In genomic region chr14:33369375-33369774, GRCm38 (mm10) we compare ENCODE assay signal across 22 mouse cellular contexts.
DNase-seq lines count a peak whose midpoint lies in the region; ATAC-seq lines count a peak whose summit lies in the region.
"Had no signal": no experiment of that assay in that cellular context is flagged by ENCODE, and none has a peak within 500 bp of the region (broad histone marks: within the 10 kb centered on the region; RNA-seq: fewer than 3 reads in every experiment).

No protein-coding gene starts in this region.

- no peak overlapping the region for H3K9ac ChIP-seq in forebrain, embryonic 11.5 days (ENCODE audit: low read length)
- H3K9ac ChIP-seq: forebrain, embryonic 12.5 days; forebrain, postnatal 0 days; hindbrain, embryonic 12.5 days; midbrain, embryonic 13.5 days; neural tube, embryonic 13.5 days; stomach, embryonic 15.5 days had no signal

- no peak overlapping the region for H3K4me3 ChIP-seq in forebrain, embryonic 11.5 days (ENCODE audit: low read depth, low read length)
- H3K4me3 ChIP-seq in forebrain, embryonic 10.5 days: no peak overlapping the region
- H3K4me3 ChIP-seq: forebrain, embryonic 12.5 days; hindbrain, embryonic 12.5 days; megakaryocyte, embryonic 14.5 days; midbrain, embryonic 13.5 days; neural tube, embryonic 13.5 days; stomach, embryonic 15.5 days had no signal

- no peaks in the 10 kb centered on the region for H3K4me1 ChIP-seq in forebrain, embryonic 11.5 days (replicated peaks; ENCODE audit: control insufficient read depth, insufficient read depth, low read length)
- H3K4me1 ChIP-seq in forebrain, embryonic 10.5 days: peaks cover 20% of the 10 kb centered on the region

- H3K4me2 ChIP-seq in forebrain, embryonic 11.5 days (ENCODE audit: low read depth, low read length, severe bottlenecking): no peak overlapping the region
- H3K4me2 ChIP-seq: forebrain, embryonic 12.5 days; midbrain, embryonic 13.5 days; neural tube, embryonic 13.5 days had no signal

- no peaks in the 10 kb centered on the region for H3K9me3 ChIP-seq in forebrain, embryonic 11.5 days (ENCODE audit: control insufficient read depth, low read length)
- H3K9me3 ChIP-seq in forebrain, embryonic 10.5 days: no peaks in the 10 kb centered on the region
- H3K9me3 ChIP-seq: embryonic facial prominence, embryonic 13.5 days; forebrain, embryonic 12.5 days; hindbrain, embryonic 12.5 days; megakaryocyte, embryonic 14.5 days; midbrain, embryonic 13.5 days; neural tube, embryonic 13.5 days; stomach, embryonic 15.5 days had no signal

- ATAC-seq in forebrain, embryonic 11.5 days (replicated peaks; ENCODE audit: low FRiP score): no peak
- ATAC-seq: forebrain, postnatal 0 days; hindbrain, postnatal 0 days; intestine, postnatal 0 days had no signal

- peak; percentile 38 for DNase-seq in forebrain, embryonic 11.5 days (ENCODE audit: low spot score)
- DNase-seq in forebrain, embryonic 10.5 days (ENCODE audit: extremely low spot score, low spot score): no peak
- DNase-seq in right cerebral cortex, postnatal 4 days: peak; percentile 3
- no peak for DNase-seq in right cerebral cortex, adult 18-20 months
- DNase-seq in cerebellum, postnatal 25 days: peak; percentile 53 to 60
- no peak for DNase-seq in adrenal gland, adult 18-20 months (ENCODE audit: low spot score in 2 of 2)
- DNase-seq in adrenal gland, postnatal 36 days: no peak
- DNase-seq: adrenal gland, postnatal 14 days; forebrain, postnatal 0 days; heart, postnatal 36 days; layer of hippocampus, postnatal 36 days; thymus, postnatal 14 days had no signal

- H3K27me3 ChIP-seq in forebrain, embryonic 11.5 days (ENCODE audit: control insufficient read depth, insufficient read depth, low read length): no peaks in the 10 kb centered on the region
- H3K27me3 ChIP-seq in forebrain, embryonic 10.5 days (ENCODE audit: poor library complexity, severe bottlenecking): no peaks in the 10 kb centered on the region
- H3K27me3 ChIP-seq: embryonic facial prominence, embryonic 13.5 days; forebrain, embryonic 12.5 days; hindbrain, embryonic 12.5 days; midbrain, embryonic 13.5 days; neural tube, embryonic 13.5 days; stomach, embryonic 15.5 days had no signal

- WGBS in forebrain, embryonic 11.5 days: 91% methylated on average over 12 of the region's 12 CpGs
- WGBS in forebrain, embryonic 10.5 days: 86% methylated on average over 12 of the region's 12 CpGs

- no peak overlapping the region for H3K27ac ChIP-seq in forebrain, embryonic 11.5 days (ENCODE audit: low read depth, low read length)
- H3K27ac ChIP-seq in forebrain, embryonic 10.5 days: no peak overlapping the region
- H3K27ac ChIP-seq: embryonic facial prominence, embryonic 13.5 days; forebrain, embryonic 12.5 days; hindbrain, embryonic 12.5 days; hindbrain, postnatal 0 days; midbrain, embryonic 13.5 days; neural tube, embryonic 13.5 days; stomach, embryonic 15.5 days had no signal

- H3K36me3 ChIP-seq in forebrain, embryonic 11.5 days (ENCODE audit: control insufficient read depth, insufficient read depth, low read length): no peaks in the 10 kb centered on the region
- H3K36me3 ChIP-seq in forebrain, embryonic 10.5 days (replicated peaks): no peaks in the 10 kb centered on the region
- H3K36me3 ChIP-seq: embryonic facial prominence, embryonic 13.5 days; forebrain, embryonic 12.5 days; G1E; hindbrain, embryonic 12.5 days; midbrain, embryonic 13.5 days; neural tube, embryonic 13.5 days; stomach, embryonic 15.5 days had no signal

Comparison
In these comparisons a context has a peak if more than half of its experiments do, and no peak if none do; other contexts are left out.
1. DNase-seq: peak in forebrain, embryonic 11.5 days (single experiment), right cerebral cortex, postnatal 4 days (single experiment) and cerebellum, postnatal 25 days (2 of 2); none in forebrain, embryonic 10.5 days (single experiment), right cerebral cortex, adult 18-20 months (single experiment), adrenal gland, adult 18-20 months (0 of 2) and adrenal gland, postnatal 36 days (0 of 2).